Mouse (Mus musculus): Measurements from ENCODE around the gene Gm9918.

DNA sequence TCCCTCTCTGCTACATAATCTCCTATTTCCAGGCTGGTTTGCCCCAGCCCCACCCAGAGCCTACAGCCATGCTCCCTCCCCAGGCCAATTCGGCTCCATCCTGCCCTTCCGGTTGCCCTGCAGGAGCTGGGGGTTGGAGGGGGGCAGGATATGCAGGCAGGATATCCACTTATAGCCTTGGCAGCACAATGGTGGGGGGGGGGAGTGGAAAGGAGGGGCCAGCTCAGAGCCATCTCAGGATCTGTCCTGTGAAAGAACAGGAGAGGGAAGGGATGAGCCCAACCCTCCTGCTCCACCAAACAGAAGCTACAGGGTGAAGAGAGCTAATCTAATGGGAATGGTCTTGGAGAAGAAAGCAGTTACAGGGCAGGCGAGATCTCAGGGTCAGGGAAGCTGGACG lies 29.8 kb upstream of the Gm9918 start:
- TF ChIP-seq CTCF (conservative IDR thresholded peaks at IDR 0.05; ENCODE audit: low read length): no peak
- TF ChIP-seq POU5F1 (IDR thresholded peaks at IDR 0.05; ENCODE audit: borderline replicate concordance, low read length): no peak
- no peak for TF ChIP-seq NANOG (IDR thresholded peaks at IDR 0.05; ENCODE audit: borderline replicate concordance, low read length)
